Mouse (Mus musculus) liver, adult 2 months (tissue): ENCODE results near the gene Chl1.

Experiments
- CTCF ChIP-seq: fragments of 200-500 bp; IDR thresholded peaks from 2 replicates; pipeline ENCODE4 v1.5.1; 2011; ENCODE audit warnings: low read depth, low read length, control low read depth
- POLR2A ChIP-seq: fragments of 200-500 bp; IDR thresholded peaks from 2 replicates; pipeline ENCODE4 v1.6.1; 2011; ENCODE audit warnings: low read length, control low read depth; ENCODE audit not compliant: insufficient read depth; ENCODE audit errors: extremely low read depth

DNA sequence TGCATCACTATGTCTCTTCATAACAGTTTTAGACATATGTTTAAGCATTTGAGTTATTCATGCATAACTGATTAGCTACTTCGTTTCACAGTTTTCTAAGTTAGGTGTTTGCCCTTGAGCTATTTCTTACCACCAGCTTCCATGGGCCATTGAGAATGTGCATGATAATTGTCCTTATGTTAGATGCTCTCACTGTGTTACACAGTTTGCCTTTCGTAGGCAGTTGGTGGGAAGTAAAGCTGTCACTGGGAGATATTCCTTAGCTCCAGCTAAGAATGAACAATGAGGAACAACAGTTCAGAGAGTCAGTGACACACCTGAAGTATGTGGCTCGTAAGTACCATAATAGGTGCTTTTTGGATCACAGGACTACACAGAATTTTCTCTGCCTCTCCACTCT, 35.9 kb downstream of the Chl1 start:
- no peak for TF ChIP-seq CTCF
- no peak for TF ChIP-seq POLR2A
